28 mouse cellular contexts compared by ENCODE assay signal in the genomic region with DNA sequence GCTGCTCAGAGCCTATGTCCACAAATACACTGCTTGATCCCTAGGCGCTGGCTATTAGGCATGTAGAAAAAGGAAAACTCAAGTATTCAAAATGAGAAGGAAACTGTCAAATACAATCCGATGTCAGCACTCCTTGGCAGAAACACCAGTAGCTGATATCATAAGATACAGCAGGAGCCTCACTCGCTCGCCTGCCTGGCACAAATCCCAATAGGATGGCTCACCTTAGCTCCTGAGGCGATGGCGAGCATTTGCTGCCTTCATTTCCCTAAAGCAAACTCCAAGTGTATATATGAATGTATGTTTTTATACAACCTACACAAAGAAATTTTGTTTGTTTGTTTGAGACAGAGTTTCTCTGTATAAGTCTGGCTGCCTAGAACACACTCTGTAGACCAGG. TPM values are rescaled to one million over a fixed set of nuclear protein-coding genes. Genes with fewer than 3 reads are reported as not detected.
DNase-seq lines count a peak whose midpoint lies in the region; ATAC-seq and TF ChIP-seq lines count a peak whose summit lies in the region.
"Had no signal": no experiment of that assay in that cellular context is flagged by ENCODE, and none has a peak within 500 bp of the region (broad histone marks: within the 10 kb centered on the region; RNA-seq: fewer than 3 reads in every experiment).

No protein-coding gene starts in this region.

- H3K36me3 ChIP-seq in hindbrain, embryonic 14.5 days (replicated peaks; ENCODE audit: control insufficient read depth, insufficient read depth), result no peaks in the 10 kb centered on the region
- H3K36me3 ChIP-seq: forebrain, embryonic 15.5 days had no signal

- no peak for ATAC-seq in hindbrain, embryonic 14.5 days (ENCODE audit: low FRiP score)
- ATAC-seq: forebrain, embryonic 15.5 days; intestine, postnatal 0 days; Patski had no signal

- no peak for TF ChIP-seq CTCF in cerebellum, adult 2 months (IDR thresholded peaks at IDR 0.05; ENCODE audit: borderline replicate concordance, insufficient read depth, low read depth, low read length)

- H3K27me3 ChIP-seq in cerebellum, adult 2 months (ENCODE audit: control insufficient read depth, insufficient read depth, low read length), result no peaks in the 10 kb centered on the region
- H3K27me3 ChIP-seq in hindbrain, embryonic 14.5 days (ENCODE audit: control insufficient read depth, insufficient read depth, low read length), result no peaks in the 10 kb centered on the region
- H3K27me3 ChIP-seq: CH12.LX; embryonic facial prominence, embryonic 13.5 days; forebrain, embryonic 12.5 days; forebrain, embryonic 15.5 days; heart, embryonic 13.5 days; hindbrain, embryonic 15.5 days; Patski had no signal

- no peak overlapping the region for H3K4me2 ChIP-seq in hindbrain, embryonic 14.5 days (replicated peaks)
- H3K4me2 ChIP-seq: embryonic facial prominence, embryonic 13.5 days; forebrain, embryonic 12.5 days; forebrain, embryonic 15.5 days; heart, embryonic 13.5 days; hindbrain, embryonic 15.5 days had no signal

- H3K27ac ChIP-seq in cerebellum, adult 2 months (ENCODE audit: insufficient read depth, low read length), result no peak overlapping the region
- no peak overlapping the region for H3K27ac ChIP-seq in hindbrain, embryonic 14.5 days
- H3K27ac ChIP-seq: embryonic facial prominence, embryonic 10.5 days; embryonic facial prominence, embryonic 13.5 days; forebrain, embryonic 12.5 days; forebrain, embryonic 15.5 days; heart, adult 2 months; heart, embryonic 10.5 days; heart, embryonic 13.5 days; hindbrain, embryonic 15.5 days had no signal

- H3K9me3 ChIP-seq in hindbrain, embryonic 14.5 days (ENCODE audit: control insufficient read depth, low read length), result no peaks in the 10 kb centered on the region
- H3K9me3 ChIP-seq: embryonic facial prominence, embryonic 10.5 days; embryonic facial prominence, embryonic 13.5 days; forebrain, embryonic 12.5 days; forebrain, embryonic 15.5 days; heart, embryonic 10.5 days; heart, embryonic 13.5 days; hindbrain, embryonic 15.5 days had no signal

- H3K4me1 ChIP-seq in cerebellum, adult 2 months (ENCODE audit: control insufficient read depth, insufficient read depth, low read length), result peaks cover 5% of the 10 kb centered on the region
- no peaks in the 10 kb centered on the region for H3K4me1 ChIP-seq in hindbrain, embryonic 14.5 days (replicated peaks; ENCODE audit: control insufficient read depth, insufficient read depth, low read length)
- H3K4me1 ChIP-seq: forebrain, embryonic 12.5 days; forebrain, embryonic 15.5 days; hindbrain, embryonic 15.5 days had no signal

- 33% methylated on average over 6 of the region's 6 CpGs for WGBS in cerebellum, adult 2 months
- 94% methylated on average over 6 of the region's 6 CpGs for WGBS in hindbrain, embryonic 14.5 days

- TF ChIP-seq POLR2A in cerebellum, adult 2 months (IDR thresholded peaks at IDR 0.05; ENCODE audit: borderline replicate concordance, insufficient read depth, low read length), result no peak

- no peak overlapping the region for H3K4me3 ChIP-seq in cerebellum, adult 2 months (replicated peaks; ENCODE audit: insufficient read depth, low read depth, low read length)
- no peak overlapping the region for H3K4me3 ChIP-seq in hindbrain, embryonic 14.5 days (replicated peaks; ENCODE audit: low read length)
- H3K4me3 ChIP-seq: embryonic facial prominence, embryonic 10.5 days; embryonic facial prominence, embryonic 13.5 days; erythroblast, embryonic 14.5 days; forebrain, embryonic 12.5 days; forebrain, embryonic 15.5 days; heart, adult 2 months; heart, embryonic 10.5 days; heart, embryonic 13.5 days; hindbrain, embryonic 15.5 days had no signal

- DNase-seq in cerebellum, adult 2 months, result peak; percentile 35 to 60
- no peak for DNase-seq in cerebellum, adult 11-12 months
- peak; percentile 43 for DNase-seq in brain, adult 2 months (ENCODE audit: low read depth, low spot score)
- DNase-seq in cerebellum, postnatal 10 days, result peak; percentile 15 to 28
- DNase-seq in cerebellum, postnatal 36 days, result peak; percentile 30 to 35
- no peak for DNase-seq in hindbrain, embryonic 14.5 days (ENCODE audit: low spot score)
- DNase-seq in ovary, postnatal 10 days (ENCODE audit: low spot score), result no peak
- DNase-seq: adrenal gland, postnatal 10 days; adrenal gland, postnatal 36 days; B cell, adult 2 months; embryo, embryonic 11 days; gastrocnemius, postnatal 10 days; gastrocnemius, postnatal 36 days; heart, adult 2 months; heart, postnatal 14 days; heart, postnatal 4 days; kidney, adult 2 months had no signal

- H3K9ac ChIP-seq in hindbrain, embryonic 14.5 days, result no peak overlapping the region
- H3K9ac ChIP-seq: embryonic facial prominence, embryonic 13.5 days; forebrain, embryonic 12.5 days; forebrain, embryonic 15.5 days; heart, embryonic 13.5 days; hindbrain, embryonic 15.5 days had no signal

RNA-seq across cellular contexts. Expression of gene Pias1, which starts 42.4 kb away (rescaled TPM):
- 26.8 and 28.5 TPM in 2 replicates for polyA plus RNA-seq in cerebellum, adult 2 months (2012; rRNA removed)
- 54.6 and 61.1 TPM in 2 replicates for polyA plus RNA-seq in hindbrain, embryonic 14.5 days (2014; fragmentation: Nextera tagmentation; extraction: Ambion mirVana)

Comparison
In these comparisons a context has a peak if more than half of its experiments do, and no peak if none do; other contexts are left out.
1. DNase-seq: peak in cerebellum, adult 2 months (2 of 2), brain, adult 2 months (single experiment), cerebellum, postnatal 10 days (2 of 2) and cerebellum, postnatal 36 days (2 of 2); none in cerebellum, adult 11-12 months (single experiment), hindbrain, embryonic 14.5 days (single experiment) and ovary, postnatal 10 days (single experiment).